Mouse (Mus musculus): ENCODE results near the gene Ccr7. TPM values are rescaled to one million over a fixed set of nuclear protein-coding genes. Genes with fewer than 3 reads are reported as not detected.

The Ccr7 gene
- total RNA-seq, 2 experiments from 2014 or later, result 0.20 TPM; not detected in 1

DNA sequence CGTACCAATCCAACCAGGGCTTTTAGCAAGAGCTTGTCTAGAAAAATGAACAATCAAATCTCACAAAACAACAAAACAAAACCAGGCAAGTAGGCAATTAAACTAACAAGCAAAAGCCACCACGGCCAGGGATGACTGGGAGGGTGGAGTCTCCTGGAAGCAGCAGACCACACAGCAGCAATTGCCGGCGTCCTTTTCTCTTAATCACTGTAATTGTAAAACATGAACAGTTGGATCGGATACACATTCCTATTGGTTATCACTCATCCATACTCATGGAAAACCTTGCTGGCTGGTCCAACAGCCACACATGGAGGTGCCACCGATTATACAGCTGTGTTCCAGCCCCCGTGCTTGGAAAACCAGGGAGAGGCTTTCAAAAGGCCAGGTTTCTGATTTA, 37.0 kb downstream of the Ccr7 start:
- no peak for DNase-seq

DNA sequence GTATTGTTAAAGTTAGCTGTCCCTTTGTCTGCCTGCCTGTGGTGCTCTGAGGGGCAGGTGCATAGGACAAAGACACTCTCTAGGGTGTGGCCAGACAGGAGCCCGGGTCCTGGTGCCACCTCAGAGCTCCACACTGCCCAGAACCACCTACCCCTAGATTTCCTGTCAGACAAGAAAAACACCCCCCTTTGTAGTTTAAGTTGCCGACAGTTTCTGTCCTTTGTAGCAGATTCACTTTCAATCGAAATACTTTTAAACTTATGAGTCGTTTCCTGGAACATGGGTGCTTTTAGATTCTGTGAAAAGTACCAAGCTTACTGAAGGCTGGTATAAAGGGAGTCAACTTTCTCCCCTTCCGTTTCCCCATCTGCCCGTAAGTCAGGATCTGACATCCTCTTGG, 38.9 kb downstream of the Ccr7 start:
- DNase-seq, result no peak

DNA sequence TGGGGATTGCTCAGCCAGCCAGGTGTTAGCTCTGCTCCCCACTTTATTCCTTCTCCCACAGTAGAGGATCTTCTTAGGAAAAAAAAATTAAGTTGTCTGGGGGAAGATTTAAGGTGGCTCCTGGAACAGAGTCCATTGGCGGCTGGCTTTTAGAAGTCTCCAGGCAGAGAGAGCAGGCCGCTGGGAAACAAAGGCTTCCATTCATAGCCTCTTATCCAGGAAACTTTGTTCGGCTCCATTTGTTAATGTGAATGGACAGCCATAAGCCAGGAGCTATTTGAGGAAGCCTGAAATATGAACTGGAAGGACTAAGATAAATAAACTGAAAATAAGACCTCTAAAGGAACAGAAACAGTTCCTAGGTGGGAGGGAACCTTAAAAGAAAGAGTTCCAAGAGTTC, 41.8 kb downstream of the Ccr7 start:
- no peak for DNase-seq

DNA sequence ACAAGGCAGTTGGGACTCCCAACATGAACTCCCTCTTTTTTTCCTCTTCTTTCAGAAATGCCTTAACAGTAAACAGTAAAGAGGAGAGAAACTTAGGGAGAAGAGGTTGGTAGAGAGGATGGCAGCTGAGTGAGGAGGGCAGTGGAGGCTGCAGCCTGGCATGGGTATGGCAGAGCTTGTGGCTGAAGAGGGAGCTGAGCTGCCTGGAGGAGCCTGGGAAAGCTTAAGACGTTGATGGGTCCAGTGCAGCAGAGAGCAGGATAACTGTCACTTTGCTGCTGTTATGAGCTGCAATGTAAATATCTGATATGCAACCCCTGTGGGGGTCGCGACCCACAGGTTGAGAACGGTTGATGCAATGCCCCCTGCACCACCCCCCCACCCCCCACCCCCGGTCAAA, 42.2 kb downstream of the Ccr7 start:
- no peak for DNase-seq

DNA sequence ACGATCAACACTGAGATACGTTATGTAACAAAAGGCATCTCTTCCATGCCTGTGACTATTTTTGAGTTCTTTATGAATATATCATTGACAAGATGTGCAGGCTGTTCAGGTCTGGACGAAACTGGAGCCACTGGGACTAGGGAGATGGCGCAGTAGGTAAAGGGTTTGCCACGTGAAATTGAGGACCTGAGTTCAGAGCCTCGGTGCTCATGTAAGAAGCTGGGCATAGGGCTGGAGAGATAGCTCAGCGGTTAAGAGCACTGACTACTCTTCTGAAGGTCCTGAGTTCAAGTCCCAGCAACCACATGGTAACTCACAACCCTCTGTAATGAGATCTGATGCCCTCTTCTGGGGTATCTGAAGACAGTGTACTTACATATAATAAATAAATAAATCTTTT, 43.2 kb downstream of the Ccr7 start:
- DNase-seq, result no peak

DNA sequence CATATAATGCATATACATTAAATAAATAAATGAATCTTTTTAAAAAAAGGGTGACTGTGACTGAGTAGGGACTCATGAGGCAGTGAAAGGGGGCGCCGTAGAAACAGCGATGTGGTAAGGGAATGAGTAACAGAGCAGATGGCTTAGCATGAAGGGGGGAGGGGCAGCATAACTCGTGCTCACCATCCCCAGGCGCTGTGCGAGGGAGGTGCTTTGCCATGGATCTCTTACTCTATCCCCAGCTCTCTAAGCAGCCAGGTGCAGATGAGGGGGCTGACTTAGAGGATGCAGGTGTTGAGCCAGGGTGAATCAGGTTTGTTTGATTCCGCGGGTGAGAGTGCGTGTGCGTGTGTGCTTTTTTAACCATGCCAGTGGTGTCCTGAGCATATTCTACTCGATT, 43.7 kb downstream of the Ccr7 start:
- DNase-seq, result no peak

DNA sequence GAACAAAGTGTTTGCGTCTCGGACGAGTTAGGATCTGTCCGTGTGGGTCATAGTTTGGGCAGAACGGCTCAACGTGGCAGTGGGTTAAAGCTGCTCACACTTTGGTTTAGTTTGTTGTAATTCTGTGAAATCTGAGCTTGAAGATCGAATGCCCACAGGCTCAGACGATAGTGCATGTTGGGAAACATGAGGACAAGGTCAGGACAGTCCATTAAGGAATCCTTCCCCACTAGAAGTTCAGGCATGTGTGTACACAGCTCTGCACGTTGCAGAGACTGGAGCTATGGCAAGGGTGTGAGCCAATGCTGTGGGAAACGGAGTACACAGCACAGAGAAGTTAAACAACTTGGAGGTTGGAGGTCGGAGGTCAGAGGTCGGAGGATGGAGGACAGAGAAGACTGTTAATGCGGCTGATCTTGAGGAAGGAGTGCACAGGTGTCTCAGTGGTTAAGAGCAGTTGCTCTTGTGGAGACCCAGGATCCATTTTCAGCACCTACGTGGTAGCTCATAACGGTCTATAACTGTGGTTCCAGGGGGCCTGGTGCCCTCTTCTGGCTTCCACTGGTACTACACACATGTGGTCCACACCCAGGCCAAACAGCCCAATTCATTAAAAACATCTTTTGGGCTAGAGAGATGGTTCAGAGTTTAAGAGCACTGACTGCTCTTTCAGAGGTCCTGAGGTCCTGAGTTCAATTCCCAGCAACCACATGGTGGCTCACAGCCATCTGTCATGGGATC, 44.3 kb downstream of the Ccr7 start:
- no peak for DNase-seq

DNA sequence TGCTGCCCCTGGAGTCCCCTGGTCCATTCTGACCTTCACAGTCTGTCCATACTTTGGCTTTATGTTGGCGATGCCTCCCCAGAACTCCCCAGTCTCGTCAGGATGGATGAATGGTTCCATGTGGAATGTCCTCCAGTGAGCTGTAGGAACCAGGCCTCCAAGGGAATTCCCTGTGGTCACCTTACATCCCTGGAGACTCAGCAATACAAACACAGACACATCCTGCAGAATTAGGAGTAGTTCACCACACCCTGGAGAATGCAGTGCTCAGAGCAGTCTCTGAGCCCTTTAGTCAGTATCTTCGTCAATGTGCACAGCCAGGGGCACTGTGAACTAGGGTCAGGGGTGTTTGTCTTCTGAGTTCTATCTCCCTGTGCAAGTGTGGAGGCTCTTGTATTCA, 46.6 kb downstream of the Ccr7 start:
- DNase-seq, result no peak

DNA sequence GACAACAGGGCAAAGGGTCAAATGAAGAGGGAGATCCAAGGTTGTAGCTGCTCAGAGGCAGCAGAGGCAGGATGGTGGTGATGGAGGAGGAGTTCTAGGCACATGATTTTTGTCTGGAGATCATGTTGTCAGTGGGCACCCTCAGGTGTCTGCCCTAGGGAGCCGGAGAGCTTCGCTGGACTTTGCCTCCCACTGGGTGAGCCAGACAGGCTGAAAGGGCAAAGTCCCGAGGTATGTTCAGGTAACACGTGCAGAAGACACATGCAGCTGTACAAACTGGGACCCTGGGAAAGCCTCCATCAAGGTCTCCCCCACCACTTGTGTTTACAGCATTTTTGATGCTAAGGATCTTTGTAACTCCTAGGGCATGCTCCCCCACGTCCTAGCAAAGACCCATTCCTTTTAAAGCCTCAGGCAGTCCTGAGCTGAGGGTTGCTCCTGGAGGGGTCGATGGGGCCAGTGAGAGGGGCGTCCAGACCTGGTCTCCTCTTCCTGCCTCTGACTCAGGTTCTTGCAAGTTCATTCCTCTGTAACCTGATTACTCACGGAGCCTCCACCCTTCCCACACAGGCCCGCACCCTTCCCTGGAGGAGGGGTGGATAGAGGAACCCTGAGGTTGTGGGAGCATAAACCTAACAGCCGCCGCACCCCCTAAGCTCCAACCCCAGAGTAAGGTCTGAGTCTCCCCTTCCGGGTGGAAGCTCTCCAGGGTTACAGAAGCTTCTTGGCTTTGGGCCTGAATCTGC, 48.7 kb downstream of the Ccr7 start:
- DNase-seq, result no peak

DNA sequence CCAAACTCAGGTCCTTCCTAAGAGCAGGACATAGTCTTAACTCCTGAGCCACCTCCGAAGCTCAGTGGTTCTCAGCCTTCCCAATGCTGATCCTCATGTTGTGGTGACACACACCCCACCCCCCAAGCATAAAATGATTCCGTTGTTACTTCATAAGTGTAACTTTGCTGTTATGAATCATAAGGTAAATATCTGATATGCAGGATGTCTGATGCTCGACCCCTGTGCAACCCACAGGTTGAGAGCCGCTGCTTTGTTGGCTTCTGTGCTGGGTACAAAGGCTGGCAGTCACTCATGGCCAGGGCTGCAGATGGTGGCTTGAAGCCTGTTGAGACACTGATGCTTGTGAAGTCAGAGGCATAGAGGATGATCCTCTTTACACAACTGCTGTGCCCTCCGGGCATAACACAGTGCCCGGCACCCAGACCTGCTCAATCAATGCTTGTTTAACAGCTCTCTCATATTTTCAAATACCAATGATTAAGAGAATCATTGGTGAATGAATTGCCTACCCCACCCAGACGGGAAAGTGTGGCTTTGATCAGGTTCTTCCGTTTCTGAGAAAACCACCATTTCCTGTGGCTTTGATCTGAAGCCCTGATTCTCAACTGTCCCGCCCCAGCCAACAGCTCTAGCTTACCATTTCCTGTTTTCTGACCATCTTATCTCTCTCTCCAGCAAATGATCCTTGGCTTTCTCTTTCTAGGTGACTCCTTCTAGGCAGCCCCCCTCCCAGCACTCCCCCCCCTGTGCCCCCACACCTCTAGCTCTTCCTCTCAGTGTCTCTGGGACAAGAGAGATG, 50.1 kb downstream of the Ccr7 start:
- no peak for DNase-seq

DNA sequence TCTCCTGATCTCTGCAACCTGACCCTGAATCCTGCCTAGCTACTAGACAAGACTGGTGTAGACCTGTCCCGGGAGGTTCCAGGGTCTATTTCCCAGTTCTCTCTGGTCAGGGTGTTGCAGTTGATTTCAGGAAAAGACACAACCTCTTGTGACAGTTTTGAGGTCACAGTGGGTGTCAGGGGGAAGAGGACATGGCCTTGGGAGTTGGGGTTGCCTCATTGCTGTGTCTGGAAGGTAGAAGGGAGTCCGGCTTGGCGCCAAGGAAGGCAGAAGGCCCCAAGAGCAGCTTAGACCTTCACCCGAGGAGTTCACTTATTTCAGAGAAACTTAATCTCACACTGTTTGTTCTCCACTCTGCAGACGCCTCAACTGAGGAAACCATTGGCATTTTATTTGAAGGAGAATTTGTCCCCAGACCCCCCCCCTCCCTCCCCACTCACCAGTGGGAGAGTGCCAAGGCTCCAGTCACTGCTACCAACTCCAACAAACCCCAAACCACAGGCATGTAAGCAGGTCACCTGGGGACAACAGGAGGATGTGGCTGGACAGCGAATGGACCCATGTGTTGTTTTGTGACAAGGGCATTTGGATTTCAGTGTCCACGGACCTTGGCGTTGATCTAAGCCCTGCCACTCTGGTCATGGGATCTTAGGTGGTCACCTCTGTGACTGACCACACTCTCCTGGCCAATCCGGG, 52.2 kb downstream of the Ccr7 start:
- no peak for DNase-seq

DNA sequence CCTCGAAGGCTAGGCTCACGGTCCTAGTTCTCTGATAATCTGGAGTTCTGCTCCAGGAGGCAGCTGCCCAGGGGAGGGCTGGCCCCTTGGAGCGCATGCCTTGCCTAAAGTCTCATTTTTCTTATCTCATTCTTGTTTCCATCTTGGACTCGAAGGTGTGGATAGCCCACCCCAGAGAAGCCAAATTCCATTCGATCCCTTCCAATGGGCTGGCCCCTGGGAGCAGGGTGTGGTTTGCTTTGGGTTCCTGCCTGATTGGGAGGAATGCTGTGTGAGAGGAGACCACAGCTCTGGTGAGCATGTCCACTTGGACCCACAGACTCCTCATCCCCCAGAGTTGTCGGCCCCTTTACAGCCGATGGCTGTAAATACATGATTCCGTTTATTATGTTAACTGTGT, 53.2 kb downstream of the Ccr7 start:
- DNase-seq, result no peak

DNA sequence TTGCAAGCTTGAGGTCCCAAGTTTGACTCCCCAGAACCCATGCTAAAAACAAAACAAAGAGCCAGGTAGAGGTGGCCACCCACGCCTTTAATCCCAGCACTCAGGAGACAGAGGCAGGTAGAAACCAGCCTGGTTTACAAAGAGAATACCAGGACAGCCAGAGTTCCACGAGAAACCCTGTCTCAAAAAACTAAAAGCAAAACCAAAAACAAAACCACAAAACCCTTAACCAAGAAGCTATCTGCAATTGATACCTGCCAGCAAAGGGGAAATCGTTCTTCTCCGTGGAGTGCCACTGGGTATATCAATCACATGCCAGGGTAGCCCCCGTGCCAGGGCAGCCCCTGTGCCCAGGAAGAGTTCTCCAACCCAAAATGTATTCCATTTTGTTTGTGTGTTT, 54.7 kb downstream of the Ccr7 start:
- no peak for DNase-seq

DNA sequence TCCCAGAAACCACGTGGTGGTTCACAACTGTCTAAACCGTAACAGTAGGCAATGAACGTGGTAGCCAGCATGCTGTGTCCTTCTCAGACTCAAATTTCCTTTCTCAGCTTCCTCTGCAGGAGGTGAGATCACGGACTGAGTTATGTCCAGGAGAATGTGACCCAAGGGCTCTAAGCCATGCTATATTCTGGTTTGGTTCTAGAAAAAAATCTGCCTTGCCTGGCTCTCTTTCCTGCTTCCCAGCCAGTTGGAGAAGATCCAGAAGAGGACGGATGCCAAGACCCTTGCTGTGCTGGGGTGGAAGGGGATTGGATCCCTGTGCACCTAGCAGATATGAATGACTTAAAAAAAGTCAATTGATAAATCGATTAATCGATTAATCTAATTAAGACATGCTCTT, 55.4 kb downstream of the Ccr7 start:
- DNase-seq, result peak; percentile 16 to 38

DNA sequence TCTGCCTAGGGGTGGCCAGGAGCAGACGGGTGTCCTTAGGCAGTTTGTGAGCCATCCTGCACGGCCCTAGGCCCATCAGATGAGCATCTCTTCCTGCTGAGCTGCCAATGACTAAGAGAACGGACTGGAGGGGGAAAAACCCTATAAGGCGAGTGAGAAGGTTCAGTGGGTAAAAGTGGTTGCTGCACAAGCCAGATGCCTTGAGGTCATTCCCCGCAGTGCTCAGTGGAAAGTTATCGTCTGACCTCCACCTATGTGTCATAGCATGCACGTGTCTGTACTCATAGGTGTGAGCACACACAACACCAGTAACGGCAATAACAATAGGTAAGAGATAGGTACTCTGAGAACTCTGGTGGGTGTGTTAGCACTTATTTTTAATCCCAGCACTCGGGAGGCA, 56.0 kb downstream of the Ccr7 start:
- DNase-seq, result no peak

DNA sequence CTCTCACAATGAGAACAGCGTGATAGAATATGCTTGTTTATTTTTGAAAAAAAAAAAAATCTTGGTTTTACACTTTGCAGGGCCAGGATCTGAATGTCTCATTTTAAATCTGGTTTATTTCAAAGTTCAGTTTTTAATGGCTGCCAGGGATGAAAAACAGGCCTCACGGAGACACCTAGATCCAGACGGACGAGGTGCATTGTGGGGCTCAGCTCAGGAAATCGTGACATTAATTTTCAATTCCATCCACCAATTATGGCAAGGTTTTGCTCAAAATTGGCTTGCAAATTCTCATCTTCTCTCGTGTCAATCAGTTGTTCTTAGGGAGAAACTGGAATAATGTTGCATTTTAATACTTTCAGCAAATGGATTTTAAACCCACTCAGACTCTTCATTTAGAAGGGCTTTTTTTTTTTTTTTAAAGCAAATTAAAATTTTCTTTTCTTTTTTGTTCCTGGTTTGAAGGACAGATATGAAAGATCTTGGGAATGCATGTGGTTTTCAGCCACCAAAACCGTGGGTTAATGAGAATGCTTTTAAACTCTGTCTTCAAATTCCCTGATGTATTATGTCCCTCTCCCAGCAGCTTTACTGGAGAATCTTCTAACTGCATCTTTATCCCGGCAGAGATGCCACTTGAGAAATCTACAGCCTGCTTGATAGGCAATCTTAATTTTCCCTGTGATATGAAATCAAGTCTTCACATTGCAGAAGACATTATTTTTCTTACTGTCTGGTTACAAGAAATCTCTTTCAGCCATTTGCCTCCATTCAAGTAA, 57.7 kb downstream of the Ccr7 start:
- DNase-seq, result no peak

DNA sequence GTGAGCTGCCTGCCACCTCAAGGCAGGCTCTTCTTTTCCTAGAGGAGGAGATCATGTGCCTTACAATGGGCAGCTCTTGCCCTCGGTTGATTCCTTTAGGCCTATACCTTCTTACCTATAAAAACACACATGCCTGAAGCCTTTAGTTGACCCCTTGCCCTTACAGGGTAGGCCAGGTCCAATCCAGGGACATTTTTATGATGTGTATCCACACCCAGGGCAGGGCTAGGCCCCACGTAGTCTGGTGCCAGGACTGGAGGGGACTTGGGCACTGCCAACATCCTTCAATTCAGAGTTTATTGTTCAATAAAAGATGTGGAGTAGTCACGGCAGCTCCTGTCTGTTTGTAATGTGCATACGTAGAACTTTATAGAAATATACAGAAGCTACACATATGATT, 58.5 kb downstream of the Ccr7 start:
- DNase-seq, result no peak

DNA sequence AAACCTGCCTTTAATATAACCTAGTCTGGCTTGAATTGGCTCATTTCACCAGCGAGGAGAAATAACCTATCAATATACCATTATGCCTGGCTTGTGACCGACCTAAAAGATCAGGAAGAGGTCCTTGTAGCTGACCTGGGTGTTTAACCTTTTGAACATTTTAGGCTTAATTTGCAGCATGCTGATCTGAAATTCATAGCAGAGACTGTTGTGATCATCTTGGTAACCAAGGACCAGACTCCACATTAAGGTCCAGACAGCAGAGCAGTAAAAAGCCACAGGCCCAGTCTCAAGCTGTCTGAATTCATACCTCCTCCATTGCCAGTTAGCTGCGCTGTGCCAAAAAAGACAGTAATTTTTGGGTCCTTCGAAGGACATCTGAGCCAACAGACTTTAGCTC, 59.1 kb downstream of the Ccr7 start:
- DNase-seq, result no peak

DNA sequence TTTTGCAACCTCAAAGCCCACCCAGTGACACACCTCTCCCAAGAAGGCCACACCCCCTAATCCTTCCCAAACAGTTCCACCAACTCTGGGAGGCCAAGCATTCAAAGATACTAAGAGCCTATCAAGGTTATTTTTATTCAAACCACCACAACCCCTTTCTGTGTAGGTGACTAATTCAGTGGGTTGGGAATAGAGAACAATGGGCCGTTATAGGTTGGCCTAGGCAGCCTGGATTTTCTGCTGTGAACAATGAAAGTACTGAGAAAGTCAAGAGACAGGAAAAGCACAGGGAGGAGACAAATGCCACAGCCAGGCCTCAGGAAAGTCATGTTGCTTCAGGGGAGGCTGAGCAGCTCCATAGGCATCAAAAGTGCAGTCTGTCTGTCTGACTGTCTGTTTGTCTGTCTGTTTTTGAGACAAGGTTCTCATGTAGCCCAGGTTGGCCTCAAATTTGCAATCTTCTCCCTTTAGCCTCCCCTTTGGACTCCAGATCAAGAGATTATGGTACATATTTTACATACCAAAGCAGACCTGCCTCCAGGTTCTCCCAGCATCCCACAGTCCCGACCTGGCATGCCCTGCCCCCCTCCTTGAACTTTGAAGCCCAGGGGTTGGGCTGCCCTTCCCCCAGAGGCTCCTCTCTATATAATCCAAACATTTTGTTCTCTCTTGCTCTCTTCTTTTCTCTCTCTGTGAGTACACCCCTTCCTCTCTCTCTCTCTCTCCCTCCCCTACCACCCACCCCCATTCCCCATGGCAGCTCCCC, 59.8 kb downstream of the Ccr7 start:
- DNase-seq, result no peak
